Mouse (Mus musculus) MEL (cell line): ENCODE measurements around the gene Chd5. TPM values are rescaled to one million over a fixed set of nuclear protein-coding genes. Genes with fewer than 3 reads are reported as not detected.

ENCODE experiments used
- DNase-seq: peaks from one replicate; pipeline ENCODE4 v3.0.0; 2011; ENCODE audit warnings: low read depth, low spot score
- H3K27ac ChIP-seq: 2 replicates; pipeline ENCODE4 v1.5.1; 2012; ENCODE audit warnings: low read depth, mild to moderate bottlenecking, control low read depth, low read length, moderate library complexity; ENCODE audit not compliant: control insufficient read depth
- H3K27me3 ChIP-seq, 2 experiments: fragments of 150-350 bp in 1 of 2; sonication (generic) in 1 of 2; 2 replicates each; pipeline ENCODE4 v1.6.1; 2012; ENCODE audit warnings: low read length in 2 of 2, mild to moderate bottlenecking in 2 of 2, improper control_type of control experiment in 1 of 2, moderate library complexity in 1 of 2; ENCODE audit not compliant: insufficient read depth in 2 of 2, control insufficient read depth in 1 of 2
- H3K36me3 ChIP-seq, 2 experiments: 2 replicates each; pipeline ENCODE4 v1.6.1; 2012 to 2014; ENCODE audit warnings: low read length in 2 of 2, improper control_type of control experiment in 1 of 2, inconsistent platforms in 1 of 2, mild to moderate bottlenecking in 1 of 2; ENCODE audit not compliant: insufficient read depth in 2 of 2, control insufficient read depth in 1 of 2
- H3K4me1 ChIP-seq, 2 experiments: fragments of 150-350 bp in 1 of 2; sonication (generic) in 1 of 2; 2 replicates each; pipeline ENCODE4 v1.6.1; 2012; ENCODE audit warnings: low read length in 2 of 2, improper control_type of control experiment in 1 of 2, mild to moderate bottlenecking in 1 of 2; ENCODE audit not compliant: insufficient read depth in 2 of 2, control insufficient read depth in 1 of 2
- H3K4me3 ChIP-seq, 2 experiments: fragments of 150-350 bp in 1 of 2; sonication (generic) in 1 of 2; 2 replicates each; pipeline ENCODE4 v1.5.1; 2012; ENCODE audit warnings: low read depth in 2 of 2, low read length in 2 of 2, mild to moderate bottlenecking in 2 of 2, moderate library complexity in 2 of 2, control low read depth in 1 of 2, improper control_type of control experiment in 1 of 2; ENCODE audit not compliant: control insufficient read depth in 1 of 2, insufficient read depth in 1 of 2
- H3K79me2 ChIP-seq: 2 replicates; pipeline ENCODE4 v1.6.1; 2012; ENCODE audit warnings: mild to moderate bottlenecking, low read length, moderate library complexity; ENCODE audit not compliant: control insufficient read depth, poor library complexity, insufficient read depth
- H3K9ac ChIP-seq: 2 replicates; pipeline ENCODE4 v1.6.1; 2012; ENCODE audit warnings: low read depth, mild to moderate bottlenecking, control low read depth, low read length, moderate library complexity; ENCODE audit not compliant: control insufficient read depth, poor library complexity, severe bottlenecking
- H3K9me3 ChIP-seq: fragments of 150-350 bp; sonication (generic); replicated peaks from 2 replicates; pipeline ENCODE4 v1.6.1; 2012; ENCODE audit warnings: mild to moderate bottlenecking, low read length, improper control_type of control experiment, moderate library complexity; ENCODE audit not compliant: insufficient read depth
- BHLHE40 ChIP-seq: IDR thresholded peaks from 2 replicates; pipeline ENCODE4 v1.6.1; 2012; ENCODE audit warnings: low read depth, mild to moderate bottlenecking, inconsistent platforms, low read length, improper control_type of control experiment, borderline replicate concordance
- CHD1 ChIP-seq: IDR thresholded peaks from 2 replicates; pipeline ENCODE4 v1.6.1; 2012; ENCODE audit warnings: low read depth, mild to moderate bottlenecking, inconsistent platforms, low read length, improper control_type of control experiment
- CHD2 ChIP-seq: IDR thresholded peaks from 2 replicates; pipeline ENCODE4 v1.6.1; 2011; ENCODE audit warnings: low read length, improper control_type of control experiment
- ELF1 ChIP-seq: IDR thresholded peaks from 2 replicates; pipeline ENCODE4 v1.6.1; 2014; ENCODE audit warnings: low read depth, mild to moderate bottlenecking, inconsistent platforms, low read length, improper control_type of control experiment, moderate library complexity
- EP300 ChIP-seq, 2 experiments: IDR thresholded peaks; 2 replicates each; pipeline ENCODE4 v1.6.1; 2011; ENCODE audit warnings: improper control_type of control experiment in 2 of 2, low read length in 2 of 2, low read depth in 1 of 2, mild to moderate bottlenecking in 1 of 2
- GABPA ChIP-seq: IDR thresholded peaks from 2 replicates; pipeline ENCODE4 v1.6.1; 2012; ENCODE audit warnings: low read depth, mild to moderate bottlenecking, inconsistent platforms, low read length, improper control_type of control experiment, moderate library complexity
- GATA1 ChIP-seq: IDR thresholded peaks from 2 replicates; pipeline ENCODE4 v1.6.1; 2011; ENCODE audit warnings: low read depth, low read length, improper control_type of control experiment
- KAT2A ChIP-seq: conservative IDR thresholded peaks from 2 replicates; pipeline ENCODE4 v1.6.1; 2012; ENCODE audit warnings: low read depth, low read length, improper control_type of control experiment, inconsistent platforms
- MEF2A ChIP-seq: IDR thresholded peaks from 2 replicates; pipeline ENCODE4 v1.6.1; 2014; ENCODE audit warnings: low read depth, mild to moderate bottlenecking, inconsistent platforms, low read length, improper control_type of control experiment; ENCODE audit not compliant: poor library complexity, insufficient replicate concordance, severe bottlenecking; ENCODE audit errors: extremely low read depth
- MYC ChIP-seq: IDR thresholded peaks from 2 replicates; pipeline ENCODE4 v1.6.1; 2011; ENCODE audit warnings: low read depth, mild to moderate bottlenecking, low read length, improper control_type of control experiment, moderate library complexity
- NELFE ChIP-seq: IDR thresholded peaks from 2 replicates; pipeline ENCODE4 v1.6.1; 2011; ENCODE audit warnings: low read depth, low read length, improper control_type of control experiment
- NRF1 ChIP-seq: IDR thresholded peaks from 2 replicates; pipeline ENCODE4 v1.6.1; 2014; ENCODE audit warnings: low read depth, mild to moderate bottlenecking, inconsistent platforms, low read length, improper control_type of control experiment, moderate library complexity; ENCODE audit not compliant: poor library complexity, insufficient read depth, severe bottlenecking
- POLR2A ChIP-seq, 2 experiments: IDR thresholded peaks; 2 replicates each; pipeline ENCODE4 v1.6.1; 2011 to 2012; ENCODE audit warnings: low read length in 2 of 2, mild to moderate bottlenecking in 2 of 2, control low read depth in 1 of 2, improper control_type of control experiment in 1 of 2, low read depth in 1 of 2, moderate library complexity in 1 of 2; ENCODE audit not compliant: control insufficient read depth in 1 of 2, insufficient read depth in 1 of 2, poor library complexity in 1 of 2
- POLR2AphosphoS2 ChIP-seq: IDR thresholded peaks from 2 replicates; pipeline ENCODE4 v1.6.1; 2011; ENCODE audit warnings: low read length, improper control_type of control experiment
- POLR2AphosphoS5 ChIP-seq: IDR thresholded peaks from 2 replicates; pipeline ENCODE4 v1.6.1; 2012; ENCODE audit warnings: low read depth, borderline replicate concordance, mild to moderate bottlenecking, inconsistent platforms, low read length, moderate library complexity, mixed read lengths
- RAD21 ChIP-seq: IDR thresholded peaks from 2 replicates; pipeline ENCODE4 v1.6.1; 2011; ENCODE audit warnings: mild to moderate bottlenecking, low read depth, low read length, improper control_type of control experiment
- RCOR1 ChIP-seq: IDR thresholded peaks from 2 replicates; pipeline ENCODE4 v1.6.1; 2012; ENCODE audit warnings: low read depth, mild to moderate bottlenecking, inconsistent platforms, low read length, improper control_type of control experiment
- TAL1 ChIP-seq: IDR thresholded peaks from 2 replicates; pipeline ENCODE4 v1.6.1; 2012; ENCODE audit warnings: mild to moderate bottlenecking, inconsistent platforms, low read length, moderate library complexity, mixed read lengths
- USF1 ChIP-seq: IDR thresholded peaks from 2 replicates; pipeline ENCODE4 v1.6.1; 2014; ENCODE audit warnings: low read depth, mild to moderate bottlenecking, inconsistent platforms, low read length, improper control_type of control experiment, moderate library complexity
- USF2 ChIP-seq, 2 experiments: IDR thresholded peaks; 2 replicates each; pipeline ENCODE4 v1.6.1; 2011 to 2012; ENCODE audit warnings: improper control_type of control experiment in 2 of 2, low read length in 2 of 2, borderline replicate concordance in 1 of 2, inconsistent platforms in 1 of 2, low read depth in 1 of 2, mild to moderate bottlenecking in 1 of 2; ENCODE audit not compliant: insufficient read depth in 1 of 2
- ZC3H11A ChIP-seq: IDR thresholded peaks from 2 replicates; pipeline ENCODE4 v1.6.1; 2012; ENCODE audit warnings: low read depth, mild to moderate bottlenecking, inconsistent platforms, low read length, improper control_type of control experiment
- polyA plus RNA-seq, 2 experiments: library from polyadenylated mRNA; stranded (reverse) in 1 of 2; unstranded in 1 of 2; fragments of >175 nt in 1 of 2; fragments of >200 nt in 1 of 2; gene quantifications; 2 replicates each; pipeline versions ENCODE4 v1.2.1 to v1.2.4; 2012; ENCODE audit warnings: low replicate concordance in 2 of 2, low read depth in 1 of 2; ENCODE audit not compliant: insufficient read length in 2 of 2, insufficient read depth in 1 of 2, missing spikeins in 1 of 2
- total RNA-seq: library from RNA; depleted of rRNA; stranded (reverse); fragments of 300-350 nt; gene quantifications from 2 replicates; pipeline ENCODE4 v1.2.3, GENCODE M21; 2012

Gene Chd5
- total and polyA plus RNA-seq, 3 experiments, result 0.15 to 0.91 TPM; not detected in 1

DNA sequence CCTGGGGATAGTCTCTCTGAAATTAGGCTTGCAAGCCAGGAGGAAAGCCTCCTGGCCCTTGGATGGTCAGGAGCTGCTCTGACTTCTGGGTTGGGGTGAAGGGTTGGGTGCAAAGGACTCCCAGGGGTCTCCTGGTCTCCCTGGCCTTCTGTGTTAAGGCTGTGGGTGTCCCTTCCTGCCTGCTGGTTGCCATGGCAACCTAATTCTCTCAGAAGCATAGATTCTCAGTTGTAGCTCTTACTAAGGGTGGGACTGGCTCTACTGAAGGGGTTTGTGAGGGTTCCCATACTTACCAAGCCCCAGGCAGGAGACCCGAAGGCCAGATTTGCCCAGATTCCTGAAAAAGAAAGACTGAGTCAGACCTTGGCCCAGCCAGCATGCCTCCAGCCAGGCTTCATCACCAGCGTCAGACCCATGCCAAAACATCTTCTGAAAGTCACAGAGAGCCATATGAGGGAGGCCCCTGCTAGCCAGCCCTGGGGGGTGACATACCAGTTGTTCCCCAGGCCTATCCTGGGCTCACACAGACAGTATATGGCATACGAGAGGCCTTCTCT, 74.2 kb downstream of the Chd5 start:
- Histone ChIP-seq H3K27me3 (no peaks in the 10 kb centered on the region), H3K79me2 (0 out of 2 replicates have a peak, but pooled peaks cover 2% of the 10 kb centered on the region), H3K27ac (no peak overlapping the region), H3K9ac (no peak overlapping the region), H3K9me3 (no peaks in the 10 kb centered on the region), H3K4me3 (no peak overlapping the region), H3K4me1 (no peaks in the 10 kb centered on the region), H3K36me3 (peaks cover 0 to 4% of the 10 kb centered on the region in 2 experiments; a peak in 2 of 4 replicates)
- no peak for DNase-seq
- TF ChIP-seq CHD2 (no peak), USF2 (IDR thresholded peaks at IDR 0.05; ENCODE audit: borderline replicate concordance in 1 of 2, insufficient read depth in 1 of 2, low read depth in 1 of 2, low read length in 2 of 2) (no peak), RAD21 (no peak), EP300 (IDR thresholded peaks at IDR 0.05; ENCODE audit: low read depth in 1 of 2, low read length in 2 of 2) (no peak), POLR2AphosphoS2 (no peak), ZC3H11A (no peak), RCOR1 (no peak), TAL1 (no peak), CHD1 (no peak), BHLHE40 (no peak), MEF2A (no peak), GATA1 (no peak), NELFE (no peak), USF1 (no peak), GABPA (no peak), KAT2A (no peak), POLR2A (IDR thresholded peaks at IDR 0.05; ENCODE audit: control insufficient read depth in 1 of 2, insufficient read depth in 1 of 2, low read depth in 1 of 2, low read length in 2 of 2, poor library complexity in 1 of 2) (no peak), NRF1 (no peak)

- H3K36me3 ChIP-seq, result peaks cover 0 to 2% of the 10 kb centered on the region in 2 experiments; a peak in 2 of 4 replicates
- no peaks in the 10 kb centered on the region for H3K9me3 ChIP-seq
- TF ChIP-seq USF1 (no peak), MYC (no peak), CHD1 (no peak), ELF1 (no peak), POLR2AphosphoS5 (no peak)
These were observed 80.0 kb downstream of the Chd5 start for GRCm38 (mm10) chr4:152418229-152419060.

More at GRCm38 (mm10) chr4:152418229-152419060, 80.0 kb downstream of the Chd5 start:
- no peak overlapping the region for H3K4me3 ChIP-seq
- H3K27ac ChIP-seq, result no peak overlapping the region
- no peaks in the 10 kb centered on the region for H3K27me3 ChIP-seq
- DNase-seq, result no peak
- H3K4me1 ChIP-seq, result no peaks in the 10 kb centered on the region
- H3K9ac ChIP-seq, result no peak overlapping the region
- H3K79me2 ChIP-seq, result 0 out of 2 replicates have a peak, but pooled peaks cover 2% of the 10 kb centered on the region
